Mouse (Mus musculus) CH12.LX (cell line): ENCODE data around the gene Fars2. TPM values are rescaled to one million over a fixed set of nuclear protein-coding genes. Genes with fewer than 3 reads are reported as not detected.

Experiments used
- DNase-seq: peaks from one replicate; pipeline ENCODE4 v3.0.0-alpha.2; 2013; ENCODE audit errors: extremely low read depth
- H3K27ac ChIP-seq: 2 replicates; pipeline ENCODE4 v1.5.1; 2012; ENCODE audit warnings: low read depth, mild to moderate bottlenecking, control low read depth, moderate library complexity; ENCODE audit not compliant: insufficient read depth
- H3K27me3 ChIP-seq: replicated peaks from 2 replicates; pipeline ENCODE3; 2012; ENCODE audit warnings: inconsistent platforms
- H3K36me3 ChIP-seq, 2 experiments: replicated peaks in 1 of 2; 2 replicates each; pipeline versions ENCODE3 to v1.6.1; 2012; ENCODE audit warnings: inconsistent platforms in 1 of 2, low read length in 1 of 2, mild to moderate bottlenecking in 1 of 2, mixed read lengths in 1 of 2, moderate library complexity in 1 of 2; ENCODE audit not compliant: control insufficient read depth in 1 of 2, insufficient read depth in 1 of 2
- H3K4me1 ChIP-seq, 2 experiments: 2 replicates each; pipeline ENCODE4 v1.6.1; 2012; ENCODE audit warnings: inconsistent platforms in 1 of 2, moderate library complexity in 1 of 2; ENCODE audit not compliant: insufficient read depth in 2 of 2, control insufficient read depth in 1 of 2
- H3K4me2 ChIP-seq: 2 replicates; pipeline ENCODE4 v1.6.1; 2012; ENCODE audit warnings: low read depth, mild to moderate bottlenecking, control low read depth; ENCODE audit not compliant: poor library complexity, insufficient read depth, severe bottlenecking
- H3K4me3 ChIP-seq, 3 experiments: fragments of 150-350 bp in 1 of 3; sonication (generic) in 1 of 3; replicated peaks in 1 of 3; 2 replicates each; pipeline versions ENCODE3 to v1.5.1; 2011 to 2012; ENCODE audit warnings: low read depth in 2 of 3, low read length in 2 of 3, mild to moderate bottlenecking in 2 of 3, moderate library complexity in 2 of 3, control low read depth in 1 of 3, improper control_type of control experiment in 1 of 3, inconsistent platforms in 1 of 3, mixed read lengths in 1 of 3; ENCODE audit not compliant: poor library complexity in 1 of 3
- H3K79me2 ChIP-seq: replicated peaks from 2 replicates; pipeline ENCODE4 v1.6.1; 2012; ENCODE audit warnings: mild to moderate bottlenecking, moderate library complexity; ENCODE audit not compliant: control insufficient read depth, poor library complexity, insufficient read depth, severe bottlenecking; ENCODE audit errors: extremely low read depth
- H3K9ac ChIP-seq: 2 replicates; pipeline ENCODE4 v1.6.1; 2012; ENCODE audit warnings: low read depth, mild to moderate bottlenecking, control low read depth, moderate library complexity; ENCODE audit not compliant: insufficient read depth
- H3K9me3 ChIP-seq: replicated peaks from 2 replicates; pipeline ENCODE3; 2012; ENCODE audit warnings: low read length, inconsistent platforms, mixed read lengths
- CHD1 ChIP-seq: IDR thresholded peaks from 2 replicates; pipeline ENCODE4 v1.6.1; 2012; ENCODE audit warnings: low read depth, low read length, improper control_type of control experiment, inconsistent platforms
- CHD2 ChIP-seq: IDR thresholded peaks from 2 replicates; pipeline ENCODE4 v1.6.1; 2011; ENCODE audit warnings: low read length, improper control_type of control experiment
- E2F4 ChIP-seq: IDR thresholded peaks from 2 replicates; pipeline ENCODE4 v1.6.1; 2011; ENCODE audit warnings: low read depth, low read length, improper control_type of control experiment; ENCODE audit not compliant: insufficient replicate concordance
- EP300 ChIP-seq: IDR thresholded peaks from 2 replicates; pipeline ENCODE4 v1.6.1; 2011; ENCODE audit warnings: low read length, improper control_type of control experiment
- ETS1 ChIP-seq: conservative IDR thresholded peaks from 2 replicates; pipeline ENCODE4 v1.6.1; 2012; ENCODE audit warnings: low read depth, mild to moderate bottlenecking, inconsistent platforms, low read length, improper control_type of control experiment, moderate library complexity
- KAT2A ChIP-seq: IDR thresholded peaks from 2 replicates; pipeline ENCODE4 v1.6.1; 2012; ENCODE audit warnings: low read length, improper control_type of control experiment, inconsistent platforms; ENCODE audit not compliant: insufficient replicate concordance
- MAFK ChIP-seq: IDR thresholded peaks from 2 replicates; pipeline ENCODE4 v1.6.1; 2011; ENCODE audit warnings: low read length, improper control_type of control experiment; ENCODE audit not compliant: insufficient replicate concordance
- MAX ChIP-seq: IDR thresholded peaks from 2 replicates; pipeline ENCODE4 v1.6.1; 2011; ENCODE audit warnings: low read length, improper control_type of control experiment
- MAZ ChIP-seq: IDR thresholded peaks from 2 replicates; pipeline ENCODE4 v1.6.1; 2012; ENCODE audit warnings: low read depth, mild to moderate bottlenecking, inconsistent platforms, low read length, improper control_type of control experiment, moderate library complexity
- MEF2A ChIP-seq: IDR thresholded peaks from 2 replicates; pipeline ENCODE4 v1.6.1; 2014; ENCODE audit warnings: low read depth, mild to moderate bottlenecking, inconsistent platforms, low read length, improper control_type of control experiment, borderline replicate concordance
- MXI1 ChIP-seq: IDR thresholded peaks from 2 replicates; pipeline ENCODE4 v1.6.1; 2011; ENCODE audit warnings: mild to moderate bottlenecking, low read depth, low read length, improper control_type of control experiment
- MYC ChIP-seq: IDR thresholded peaks from 2 replicates; pipeline ENCODE4 v1.6.1; 2011; ENCODE audit warnings: low read depth, mild to moderate bottlenecking, improper control_type of control experiment, low read length
- NRF1 ChIP-seq: IDR thresholded peaks from 2 replicates; pipeline ENCODE4 v1.6.1; 2014; ENCODE audit warnings: low read depth, mild to moderate bottlenecking, inconsistent platforms, low read length, improper control_type of control experiment, moderate library complexity
- RAD21 ChIP-seq: IDR thresholded peaks from 2 replicates; pipeline ENCODE4 v1.6.1; 2011; ENCODE audit warnings: low read depth, mild to moderate bottlenecking, low read length, improper control_type of control experiment, moderate library complexity
- RCOR1 ChIP-seq: conservative IDR thresholded peaks from 2 replicates; pipeline ENCODE4 v1.6.1; 2012; ENCODE audit warnings: low read depth, mild to moderate bottlenecking, inconsistent platforms, low read length, improper control_type of control experiment
- SIN3A ChIP-seq: IDR thresholded peaks from 2 replicates; pipeline ENCODE4 v1.6.1; 2012; ENCODE audit warnings: low read length, improper control_type of control experiment, inconsistent platforms
- UBTF ChIP-seq: IDR thresholded peaks from 2 replicates; pipeline ENCODE4 v1.6.1; 2012; ENCODE audit warnings: low read depth, mild to moderate bottlenecking, inconsistent platforms, low read length, improper control_type of control experiment, moderate library complexity
- USF2 ChIP-seq: conservative IDR thresholded peaks from 2 replicates; pipeline ENCODE4 v1.6.1; 2011; ENCODE audit warnings: low read depth, low read length, improper control_type of control experiment
- ZC3H11A ChIP-seq: IDR thresholded peaks from 2 replicates; pipeline ENCODE4 v1.6.1; 2012; ENCODE audit warnings: low read depth, mild to moderate bottlenecking, inconsistent platforms, low read length, improper control_type of control experiment
- ZKSCAN1 ChIP-seq: IDR thresholded peaks from 2 replicates; pipeline ENCODE4 v1.6.1; 2012; ENCODE audit warnings: low read depth, inconsistent platforms, low read length, improper control_type of control experiment, borderline replicate concordance
- ZMIZ1 ChIP-seq: IDR thresholded peaks from 2 replicates; pipeline ENCODE4 v1.6.1; 2012; ENCODE audit warnings: low read depth, mild to moderate bottlenecking, inconsistent platforms, low read length, improper control_type of control experiment
- ZNF384 ChIP-seq: IDR thresholded peaks from 2 replicates; pipeline ENCODE4 v1.6.1; 2012; ENCODE audit warnings: low read depth, low read length, improper control_type of control experiment, inconsistent platforms
- dilution Hi-C: fragments of 300-500 bp; cut with MboI; formaldehyde crosslinking; loops from 2 replicates; pipeline ENCODE4 v1.14.3; 2020; ENCODE audit warnings: low sequenced_read_pairs; ENCODE audit not compliant: extremely low pct_unique_long_range_greater_than_20kb, extremely low pct_ligation_motif_present
- in situ Hi-C: fragments of 300-500 bp; cut with MboI; formaldehyde crosslinking; loops from 3 replicates; pipeline ENCODE4 v1.14.3; 2019; ENCODE audit warnings: low sequenced_read_pairs, low pct_ligation_motif_present, low pct_unique_long_range_greater_than_20kb, mixed read lengths
- polyA plus RNA-seq: library from polyadenylated mRNA; unstranded; fragments of >175 nt; gene quantifications from 2 replicates; pipeline ENCODE4 v1.2.1, GENCODE M21; 2012; ENCODE audit warnings: low read depth; ENCODE audit not compliant: insufficient read length
- total RNA-seq, 2 experiments: library from RNA; depleted of rRNA; stranded (reverse); fragments of 300-350 nt in 1 of 2; fragments of >200 nt in 1 of 2; gene quantifications; 2 replicates each; pipeline ENCODE4 v1.2.3; 2012 to 2014

The Fars2 gene
- total and polyA plus RNA-seq, 3 experiments: 30.2 to 47.7 (median 46.4) TPM

DNA sequence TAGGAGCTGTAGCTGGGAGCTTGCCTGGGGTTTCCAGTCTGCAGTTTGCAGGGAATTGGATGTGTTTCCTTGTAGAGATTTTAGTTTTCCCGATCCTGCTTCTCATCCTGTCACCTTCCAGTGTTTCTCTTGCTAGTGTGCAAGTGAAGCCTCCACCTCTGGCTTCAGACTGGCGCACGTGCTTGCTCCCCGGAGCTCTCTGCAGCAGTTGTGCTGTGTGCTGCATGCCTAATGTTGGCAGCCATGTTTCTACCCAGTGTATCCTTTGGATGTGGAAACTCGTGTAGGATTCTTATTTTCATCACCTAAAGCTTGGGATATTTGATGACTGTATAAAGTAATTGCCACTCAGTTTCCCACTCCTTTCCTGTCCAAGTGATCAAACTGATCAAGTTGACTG lies 140.0 kb downstream of the Fars2 start:
- Histone ChIP-seq H3K4me2 (no peak overlapping the region), H3K4me1 (no peaks in the 10 kb centered on the region), H3K9ac (no peak overlapping the region), H3K4me3 (no peak overlapping the region), H3K27me3 (no peaks in the 10 kb centered on the region), H3K27ac (no peak overlapping the region), H3K9me3 (no peaks in the 10 kb centered on the region), H3K79me2 (no peaks in the 10 kb centered on the region), H3K36me3 (peaks cover 0 to 15% of the 10 kb centered on the region in 2 experiments)
- in situ Hi-C loops (no loop called here), dilution Hi-C loops (no loop called here)
- no peak for DNase-seq
- TF ChIP-seq E2F4 (no peak), USF2 (no peak), NRF1 (no peak), ETS1 (no peak), EP300 (no peak), ZMIZ1 (no peak), ZKSCAN1 (no peak), MAFK (no peak), MAZ (no peak), MEF2A (no peak), RCOR1 (no peak), MXI1 (no peak), CHD2 (no peak), SIN3A (no peak), MYC (no peak), RAD21 (no peak), CHD1 (no peak), KAT2A (no peak)

DNA sequence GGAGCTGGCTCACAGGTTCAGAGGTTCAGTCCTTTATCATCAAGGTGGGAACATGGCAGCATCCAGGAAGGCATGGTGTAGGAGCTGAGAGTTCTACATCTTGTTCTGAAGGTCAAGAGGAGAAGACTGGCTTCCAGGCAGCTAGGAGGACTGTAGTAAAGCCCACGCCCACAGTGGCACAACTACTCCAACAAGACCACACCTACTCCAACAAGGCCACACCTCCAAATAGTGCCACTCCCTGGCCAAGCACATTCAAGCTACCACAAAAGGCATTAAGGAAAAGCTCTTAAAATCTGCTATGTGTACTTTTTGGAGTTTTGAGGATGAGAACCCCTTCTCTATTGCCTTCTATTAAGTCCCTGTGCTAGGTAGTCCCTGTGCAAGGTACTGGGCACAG lies 142.5 kb downstream of the Fars2 start:
- H3K27ac ChIP-seq: no peak overlapping the region
- TF ChIP-seq MXI1 (no peak), RAD21 (no peak), MAX (no peak), ETS1 (no peak), ZNF384 (no peak), ZC3H11A (no peak), UBTF (no peak)
- DNase-seq: no peak
- in situ Hi-C loops (no loop called here), dilution Hi-C loops (no loop called here)
- H3K9ac ChIP-seq: no peak overlapping the region
- no peaks in the 10 kb centered on the region for H3K4me1 ChIP-seq
- peaks cover 0 to 16% of the 10 kb centered on the region in 2 experiments for H3K36me3 ChIP-seq
- no peaks in the 10 kb centered on the region for H3K79me2 ChIP-seq
- no peaks in the 10 kb centered on the region for H3K9me3 ChIP-seq
- H3K4me2 ChIP-seq: no peak overlapping the region
- no peak overlapping the region for H3K4me3 ChIP-seq
- H3K27me3 ChIP-seq: no peaks in the 10 kb centered on the region
